Mouse (Mus musculus) ES-Bruce4 (cell line): ENCODE measurements around the gene Myb.

Experiments
- CTCF ChIP-seq: IDR thresholded peaks from one replicate; pipeline ENCODE4 v1.8.1; 2011; ENCODE audit warnings: low read depth, low read length
- EP300 ChIP-seq: IDR thresholded peaks from 2 replicates; pipeline ENCODE4 v1.6.1; 2011; ENCODE audit warnings: low read depth, low read length; ENCODE audit not compliant: insufficient read depth
- POLR2A ChIP-seq: IDR thresholded peaks from one replicate; pipeline ENCODE4 v1.8.1; 2011; ENCODE audit warnings: low read length; ENCODE audit not compliant: insufficient read depth

DNA sequence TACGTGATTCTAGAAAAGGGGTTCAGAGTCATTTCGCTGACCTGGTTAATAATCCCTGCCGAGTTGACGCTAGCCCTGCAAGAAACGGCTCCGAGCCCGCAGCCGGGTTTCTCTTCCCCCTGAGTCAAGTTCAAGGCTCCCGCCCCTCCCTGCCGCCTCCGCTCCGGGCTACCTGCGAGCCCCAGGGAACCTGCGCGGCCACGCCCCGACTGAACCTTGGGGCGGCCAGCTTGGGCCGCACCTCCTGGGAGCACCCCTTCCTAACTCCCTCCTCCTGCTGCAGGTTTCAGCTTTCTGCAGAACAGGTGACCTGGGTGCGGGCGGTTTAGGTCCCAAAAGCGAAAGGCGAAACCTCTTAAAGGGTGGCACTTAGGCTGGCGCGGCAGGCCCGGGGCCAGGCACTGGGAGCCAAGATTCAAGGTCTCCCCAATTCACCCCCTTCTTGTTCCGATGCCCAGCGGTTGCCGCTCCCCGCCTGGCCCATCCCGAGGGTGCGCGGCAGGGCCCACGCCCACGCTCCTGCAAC, 1.8 kb downstream of the Myb start:
- no peak for TF ChIP-seq POLR2A
- TF ChIP-seq CTCF, result no peak
- TF ChIP-seq EP300, result 0 out of 2 replicates have a peak, but pooled peaks have one; percentile 2
